8 mouse cellular contexts compared by ENCODE assay signal in genomic region chr4:144893561-144894486, GRCm38 (mm10). TPM values are rescaled to one million over a fixed set of nuclear protein-coding genes. Genes with fewer than 3 reads are reported as not detected.
DNase-seq lines count a peak whose midpoint lies in the region; TF ChIP-seq lines count a peak whose summit lies in the region.

No protein-coding gene starts in this region.

- no peaks in the 10 kb centered on the region for H3K9me3 ChIP-seq in heart, embryonic 10.5 days

- H3K27me3 ChIP-seq in heart, embryonic 10.5 days (ENCODE audit: insufficient read depth, poor library complexity, severe bottlenecking) = peaks cover 47% of the 10 kb centered on the region; the same call in 1 of the 2 replicates

- no peak for TF ChIP-seq POLR2A in cortical plate, adult 2 months (IDR thresholded peaks at IDR 0.05; ENCODE audit: extremely low read depth, insufficient read depth, low read length)

- peaks cover 3% of the 10 kb centered on the region; the same call in 1 of the 2 replicates for H3K4me1 ChIP-seq in cortical plate, adult 2 months (ENCODE audit: control insufficient read depth, insufficient read depth, low read length)
- H3K4me1 ChIP-seq in heart, embryonic 10.5 days = peaks cover 62% of the 10 kb centered on the region

- peak; percentile 27 to 46 for DNase-seq in spleen, adult 18-20 months
- no peak for DNase-seq in spleen, adult 12 weeks (ENCODE audit: low spot score)
- DNase-seq in heart, embryonic 10.5 days (ENCODE audit: low spot score) = no peak
- peak; percentile 61 to 64 for DNase-seq in kidney, adult 8-10 months
- DNase-seq in lung, postnatal 10 days = peak; percentile 71
- peak; percentile 38 for DNase-seq in right cerebral cortex, postnatal 4 days
- no peak for DNase-seq in layer of hippocampus, adult 8-10 months (ENCODE audit: low spot score in 2 of 2)

- peak overlapping the region; percentile 68 for H3K4me3 ChIP-seq in cortical plate, adult 2 months (ENCODE audit: insufficient read depth, low read length)
- peak overlapping the region; percentile 66 for H3K4me3 ChIP-seq in heart, embryonic 10.5 days

- TF ChIP-seq CTCF in cortical plate, adult 2 months (IDR thresholded peaks at IDR 0.05; ENCODE audit: extremely low read depth, insufficient read depth, low read length) = no peak

- H3K36me3 ChIP-seq in heart, embryonic 10.5 days = no peaks in the 10 kb centered on the region

- peak overlapping the region; percentile 71; the same call in 1 of the 2 replicates for H3K27ac ChIP-seq in cortical plate, adult 2 months (ENCODE audit: insufficient read depth, low read length)
- H3K27ac ChIP-seq in heart, embryonic 10.5 days = peak overlapping the region; percentile 67

- 1% methylated on average over 44 of the region's 44 CpGs for WGBS in heart, embryonic 10.5 days

RNA-seq across cellular contexts. Expression of gene Dhrs3, which starts 1.2 kb away (rescaled TPM):
- polyA plus RNA-seq in cortical plate, adult 2 months (2012; rRNA removed) = 28.3 and 28.7 TPM in 2 replicates
- polyA plus RNA-seq in heart, embryonic 10.5 days (2016; fragmentation: Nextera tagmentation; extraction: Ambion mirVana) = 7.0 and 21.2 TPM in 2 replicates
- 10 to 100 TPM; 28.7 to 41.1 (median 35.0) TPM for total RNA-seq in layer of hippocampus, adult 8-10 months (2022)

Comparison
In these comparisons a context has a peak if more than half of its experiments do, and no peak if none do; other contexts are left out.
1. DNase-seq: peak in spleen, adult 18-20 months (2 of 2), kidney, adult 8-10 months (2 of 2), lung, postnatal 10 days (single experiment) and right cerebral cortex, postnatal 4 days (single experiment); none in spleen, adult 12 weeks (single experiment), heart, embryonic 10.5 days (single experiment) and layer of hippocampus, adult 8-10 months (0 of 2).